Mouse (Mus musculus): Measurements from ENCODE around the gene 1520401A03Rik.
A peak's percentile ranks its signal among the peaks of the same experiment; 100 is the strongest.

Gene 1520401A03Rik

DNA sequence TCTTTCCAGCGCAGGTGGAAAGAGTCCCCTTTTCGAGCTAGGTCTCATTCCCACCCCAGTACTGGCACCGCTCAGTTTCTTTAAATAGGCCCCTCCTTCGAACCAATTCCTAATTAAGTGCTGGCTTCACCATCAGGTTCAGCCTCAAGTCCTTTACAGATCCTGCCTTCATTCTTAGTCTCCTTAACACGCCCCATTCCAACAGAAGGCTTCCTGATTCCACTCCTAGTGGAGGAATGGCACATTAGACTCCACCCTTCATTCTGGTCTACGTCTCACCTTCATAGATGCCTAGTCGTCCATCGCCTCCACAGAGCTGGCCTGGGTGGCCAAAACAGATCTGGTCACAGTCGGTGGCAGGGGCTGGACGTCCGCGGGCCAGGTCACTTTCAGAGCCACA, 20.4 kb upstream of the 1520401A03Rik start:
- no peak for DNase-seq (ENCODE audit: low read depth, low spot score)

DNA sequence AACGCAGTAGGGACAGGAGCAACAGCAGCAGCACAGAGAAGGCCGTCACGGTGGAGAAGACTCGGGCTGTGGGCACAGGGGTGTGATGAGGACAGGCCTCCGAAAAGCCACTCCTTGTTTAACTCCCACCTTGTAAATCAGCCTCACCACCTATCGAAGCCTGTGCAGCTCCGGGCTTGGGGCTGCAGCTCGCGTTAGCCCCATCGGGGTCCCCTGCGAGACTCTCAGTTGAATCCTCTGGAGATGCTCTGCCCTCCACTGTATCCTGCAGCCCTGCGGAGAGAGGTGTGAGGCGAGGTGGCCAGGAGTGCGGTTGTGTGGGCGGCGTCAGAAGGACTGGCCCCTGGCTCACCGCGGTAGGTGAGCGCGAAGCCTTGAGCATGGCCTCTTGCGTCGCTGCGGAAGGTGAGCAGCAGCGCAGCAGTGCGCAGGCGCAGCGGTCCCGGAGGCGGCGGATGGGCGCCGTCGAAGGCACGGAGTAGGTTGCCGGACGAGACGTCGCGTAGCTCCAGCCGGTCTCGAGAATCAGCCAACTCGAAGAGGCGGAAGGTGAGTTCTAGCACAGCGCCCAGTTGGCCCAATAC, 19.7 kb upstream of the 1520401A03Rik start:
- DNase-seq (ENCODE audit: low read depth, low spot score), result no peak

DNA sequence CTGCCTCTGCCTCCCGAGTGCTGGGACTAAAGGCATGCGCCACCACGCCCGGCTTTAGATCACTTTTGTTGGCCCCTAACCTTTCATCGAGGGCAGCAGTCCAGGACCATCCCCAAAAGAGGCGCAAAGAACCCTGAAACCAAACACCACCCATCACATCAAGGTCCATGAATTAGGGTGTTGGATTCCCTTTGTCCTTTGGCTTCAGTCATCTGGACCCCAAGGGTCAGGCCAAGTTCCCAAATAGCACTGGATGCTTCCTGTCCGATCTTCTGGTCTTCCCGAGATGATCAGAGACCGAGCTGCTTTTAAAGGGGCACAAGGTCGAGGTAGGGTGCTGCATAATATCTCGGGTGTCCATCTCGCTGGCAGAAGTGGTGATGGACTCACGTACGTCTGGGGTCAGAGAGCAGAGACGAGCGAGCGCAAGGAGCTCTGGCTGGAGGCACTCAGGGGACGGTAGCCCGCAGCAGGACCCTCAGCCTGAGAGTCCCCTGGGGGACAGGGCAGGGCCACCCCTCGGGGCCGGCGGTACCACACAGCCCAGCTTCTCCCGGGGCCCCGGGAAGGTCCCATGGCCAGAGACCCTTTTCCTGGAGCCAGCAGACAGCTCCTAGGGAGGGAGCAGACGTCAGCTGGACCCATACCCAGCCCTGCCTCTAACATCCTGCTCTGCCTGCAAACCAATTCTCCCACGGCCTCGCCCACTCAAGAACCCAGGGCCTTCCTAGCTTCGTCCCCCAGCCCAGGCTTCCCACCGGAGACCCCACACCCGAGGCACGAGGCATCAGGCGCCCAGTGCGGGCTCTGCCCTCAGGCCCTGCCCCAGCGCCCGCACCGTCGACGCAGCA, 19.0 kb upstream of the 1520401A03Rik start:
- no peak for DNase-seq (ENCODE audit: low read depth, low spot score)

DNA sequence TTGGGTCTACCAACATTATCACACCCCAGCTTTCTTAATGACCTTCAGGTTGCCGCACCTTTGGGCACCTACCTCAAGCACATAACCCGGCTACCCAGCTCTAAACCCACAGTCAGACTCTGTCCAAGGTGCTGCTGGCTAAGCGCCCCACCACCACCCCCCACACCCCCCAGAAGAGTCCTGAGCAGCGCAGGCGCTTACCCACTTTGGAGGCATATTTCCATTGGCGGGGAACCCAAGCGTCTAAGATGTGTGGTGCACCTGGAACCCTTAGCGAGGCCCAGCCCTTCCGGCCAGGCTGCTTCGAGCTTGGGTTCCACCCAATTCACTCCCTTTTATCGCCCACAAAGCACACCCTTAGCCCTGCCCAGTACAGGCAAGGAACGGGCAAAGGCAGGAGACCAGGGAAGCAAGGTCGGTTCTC, 18.0 kb upstream of the 1520401A03Rik start, which contains the start of gene Paqr4:
TSS of gene Paqr4 (minus strand) at position 270 of the 424 bp plus-strand sequence.
- DNase-seq (ENCODE audit: low read depth, low spot score), result no peak

DNA sequence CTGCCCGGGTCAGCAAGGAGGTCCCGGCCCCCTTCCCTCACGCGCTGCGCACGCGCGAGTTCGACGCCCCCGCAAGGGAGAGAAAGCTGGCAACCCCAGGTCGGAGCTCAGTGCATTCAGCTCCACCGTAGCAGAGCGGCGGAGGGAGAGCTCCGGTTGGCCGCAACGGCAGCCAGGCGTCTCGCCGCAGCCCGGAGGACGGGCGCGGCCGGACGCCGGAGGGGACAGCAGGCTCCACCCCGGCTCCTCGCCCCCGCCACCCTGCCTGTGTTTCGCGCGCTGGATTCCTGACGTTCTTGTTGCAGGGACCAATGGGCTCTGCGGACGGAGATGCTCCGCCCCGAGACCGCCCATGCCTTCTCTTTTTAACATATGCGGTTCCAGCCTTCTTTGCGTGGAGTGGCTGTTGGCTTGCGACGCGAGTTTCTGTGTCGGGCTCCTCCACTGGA, 17.6 kb upstream of the 1520401A03Rik start:
- peak; percentile 77 for DNase-seq (ENCODE audit: low read depth, low spot score)

DNA sequence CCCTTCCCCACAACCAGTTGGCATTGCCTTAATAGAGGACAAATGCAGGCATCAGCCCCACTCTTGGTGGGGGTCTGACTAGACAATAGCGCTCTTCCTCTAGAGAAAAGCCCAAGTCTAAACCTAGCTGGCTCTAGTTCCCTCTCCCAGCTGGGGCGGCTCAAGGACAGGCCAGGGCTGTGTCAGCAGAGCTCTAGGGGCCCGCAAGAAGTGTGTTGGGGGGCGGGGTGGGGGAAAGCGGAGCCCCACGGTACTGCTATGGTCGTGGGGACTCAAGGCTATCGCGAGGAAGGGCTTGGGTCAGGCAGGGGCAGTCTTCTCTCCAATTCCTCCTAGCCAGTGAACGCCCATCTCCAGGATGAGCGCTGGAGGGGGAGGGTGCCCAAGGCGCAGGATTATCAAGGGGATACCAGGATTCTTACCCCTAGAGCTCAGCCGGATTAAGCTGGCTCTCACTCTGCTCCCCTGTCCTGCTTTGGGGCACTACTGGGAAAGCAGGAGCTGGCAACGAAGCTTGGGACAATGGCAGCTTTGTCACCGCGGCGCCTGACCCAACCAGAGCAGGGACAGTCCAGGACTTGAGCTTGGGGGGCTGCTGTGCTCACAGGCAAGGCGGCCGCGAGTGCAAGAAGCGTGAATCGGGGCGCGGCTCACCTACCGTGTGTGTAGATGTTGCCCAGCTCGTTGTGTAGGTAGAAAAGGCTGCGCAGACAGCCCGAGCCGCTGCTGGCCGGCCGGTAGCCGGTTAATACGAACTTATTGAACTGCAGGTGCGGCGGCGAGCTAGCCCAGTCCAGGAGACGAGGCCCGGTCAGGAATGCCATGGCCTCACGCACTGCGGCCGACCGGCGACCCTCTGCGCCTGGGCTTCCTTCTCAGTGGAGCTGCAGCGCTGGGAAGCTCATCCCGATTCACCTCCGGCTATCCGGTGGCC, 16.9 kb upstream of the 1520401A03Rik start:
- no peak for DNase-seq (ENCODE audit: low read depth, low spot score)

DNA sequence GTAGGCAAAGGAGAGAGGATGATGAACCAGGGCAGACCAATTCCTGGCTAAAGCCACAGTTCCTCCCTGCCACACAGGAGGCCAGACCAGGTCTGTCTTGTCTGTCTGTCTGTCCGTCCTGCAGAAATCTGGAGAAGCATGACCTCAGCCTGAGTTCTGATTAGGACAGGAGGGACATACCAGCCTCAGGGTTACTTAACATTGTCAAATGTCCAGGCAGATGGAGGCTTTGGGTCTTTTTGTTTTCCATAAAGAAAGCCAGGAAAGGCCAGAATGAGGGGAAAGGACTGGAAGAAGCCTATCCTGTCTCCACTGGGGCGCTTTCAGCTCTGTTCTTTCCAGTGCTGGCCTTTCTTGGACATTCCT, 16.2 kb upstream of the 1520401A03Rik start:
- no peak for DNase-seq (ENCODE audit: low read depth, low spot score)

DNA sequence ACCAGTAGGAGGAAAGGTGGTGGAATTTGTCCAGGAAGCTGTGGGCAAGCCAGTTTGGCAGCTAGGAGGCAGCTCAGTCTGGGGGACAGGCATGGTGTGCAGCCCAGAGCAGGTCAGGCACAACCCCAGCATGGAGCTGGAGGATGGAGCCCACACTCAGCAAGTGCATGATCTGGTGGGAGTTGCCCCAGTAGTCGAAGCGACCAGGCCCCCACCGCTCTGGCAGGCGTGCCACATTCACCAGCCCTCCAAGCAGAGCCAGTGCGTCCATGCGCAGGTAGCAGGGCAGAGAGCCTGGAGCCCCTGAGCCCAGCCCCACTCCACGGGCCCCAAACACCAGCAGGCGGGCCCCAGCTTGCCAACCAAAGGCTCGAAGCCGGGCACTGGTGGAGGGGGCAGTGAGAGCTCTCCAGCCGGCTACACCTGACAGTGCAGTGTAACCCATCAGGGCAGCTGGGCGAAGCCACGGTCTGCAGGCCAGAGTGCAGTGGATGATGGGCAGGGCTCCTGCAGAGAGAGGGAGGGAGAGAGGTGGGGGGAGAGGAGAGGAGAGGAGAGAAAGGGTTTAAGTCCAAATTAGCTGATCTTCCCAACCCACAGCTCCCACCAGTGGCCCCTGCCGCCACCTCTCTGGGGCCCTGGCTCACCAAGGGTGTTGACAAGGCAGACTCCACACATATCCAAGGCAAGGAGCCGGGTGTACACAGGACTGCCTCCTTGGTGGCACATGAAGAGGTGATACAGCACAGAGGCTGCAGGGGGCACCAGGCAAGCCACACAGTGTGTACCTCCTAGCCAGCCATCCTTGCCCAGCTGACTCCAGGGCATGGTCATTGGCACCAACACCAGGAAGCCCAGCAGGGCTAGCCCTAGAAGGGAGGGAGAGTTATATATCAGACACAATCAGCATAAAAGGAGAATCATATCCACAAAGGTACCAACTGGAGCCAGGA, 15.2 kb upstream of the 1520401A03Rik start:
- no peak for DNase-seq (ENCODE audit: low read depth, low spot score)

DNA sequence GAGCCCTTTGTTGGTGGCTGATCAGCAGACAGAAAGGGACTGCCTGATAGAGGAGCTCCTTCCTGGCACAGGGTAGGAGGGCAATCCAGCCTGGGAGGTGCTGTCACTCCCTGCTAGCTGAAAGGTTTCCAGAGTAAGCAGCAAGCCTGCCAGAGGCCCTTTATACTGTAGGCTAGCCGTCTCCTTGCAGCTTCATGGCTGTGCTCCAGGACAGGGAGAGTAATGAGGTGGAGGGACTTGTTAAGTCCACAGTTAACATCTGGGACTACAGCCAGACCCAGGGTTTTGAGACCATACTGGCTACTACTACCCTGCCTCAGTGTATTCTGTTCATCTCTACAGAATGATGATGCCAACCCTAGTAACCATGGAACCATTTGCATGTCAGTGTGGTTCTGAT, 11.8 kb upstream of the 1520401A03Rik start:
- no peak for DNase-seq (ENCODE audit: low read depth, low spot score)

DNA sequence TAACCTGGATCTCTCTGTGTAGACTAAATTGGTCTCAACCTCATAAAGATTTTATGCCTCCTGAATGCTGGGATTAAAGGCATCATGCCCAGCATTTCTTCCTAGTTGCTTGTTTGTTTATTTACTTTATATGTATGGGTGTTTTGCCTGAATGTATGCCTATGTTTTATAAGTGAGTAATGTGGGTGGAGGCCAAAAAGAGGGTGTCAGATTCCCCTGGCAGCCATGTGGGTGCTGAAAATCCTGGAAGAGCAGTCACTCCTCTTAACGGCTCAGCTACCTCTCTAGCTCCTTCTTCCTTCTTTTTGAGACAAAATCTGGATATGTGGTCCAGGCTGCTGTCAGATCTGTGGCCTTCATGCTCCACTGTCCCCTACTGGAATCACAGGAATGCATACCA, 7.9 kb upstream of the 1520401A03Rik start:
- no peak for DNase-seq (ENCODE audit: low read depth, low spot score)

DNA sequence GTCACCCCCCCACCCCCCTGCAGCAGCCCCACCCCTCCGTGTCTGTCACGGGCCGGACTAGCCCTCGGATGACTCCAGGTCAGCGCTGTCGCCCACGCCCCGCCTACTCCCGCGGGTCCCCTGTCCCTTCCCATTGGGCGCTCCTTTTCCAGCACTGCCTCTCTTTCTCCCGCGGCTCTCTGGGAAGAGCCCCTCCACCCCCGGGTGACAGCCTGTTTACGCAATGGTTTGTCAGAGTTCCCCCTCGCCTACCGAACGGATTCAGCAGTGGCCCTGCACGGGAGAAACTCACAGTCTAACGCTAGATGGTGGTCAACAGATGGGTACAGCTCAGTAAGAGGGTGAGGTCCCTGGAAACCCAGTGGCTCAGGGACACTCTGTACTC, 4.2 kb upstream of the 1520401A03Rik start:
- DNase-seq (ENCODE audit: low read depth, low spot score), result no peak

DNA sequence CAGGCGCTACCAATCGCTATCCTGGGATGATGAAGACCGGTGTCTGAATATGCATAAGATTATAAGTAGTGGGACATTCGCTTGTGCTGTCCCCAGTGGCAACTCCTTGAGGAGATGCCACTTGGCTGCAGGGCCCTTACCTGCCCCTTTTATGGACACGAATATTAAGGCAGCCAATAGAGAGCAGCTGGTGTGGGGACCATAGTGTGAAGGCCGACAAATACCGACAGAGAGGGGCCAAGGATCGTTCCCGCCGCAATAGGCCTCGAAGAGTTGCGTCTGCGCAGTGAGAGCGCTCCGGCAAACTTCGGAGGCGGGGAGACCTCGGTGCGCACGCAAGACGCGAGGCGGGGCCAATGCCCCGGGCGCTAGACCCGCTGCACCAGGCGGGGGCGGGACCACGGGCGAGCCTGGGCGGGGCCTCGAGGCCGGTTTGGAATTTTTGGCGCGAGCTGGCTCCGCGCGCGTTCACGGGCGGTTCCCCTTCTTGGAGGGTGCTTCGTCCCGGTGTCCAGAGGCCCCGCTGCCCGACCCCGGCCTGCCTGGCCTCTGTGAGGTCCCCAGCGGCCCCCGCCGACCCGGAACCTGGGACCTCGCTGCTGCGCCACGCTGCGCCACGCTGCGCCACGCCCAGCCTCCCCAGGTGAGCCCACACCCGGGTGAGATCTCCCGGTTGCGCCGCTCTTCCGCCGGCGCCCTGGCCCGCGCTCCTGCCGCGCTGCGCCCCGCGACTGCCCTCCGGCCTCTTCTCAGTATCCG, 3.6 kb upstream of the 1520401A03Rik start, which contains the start of gene Pkmyt1:
TSS of gene Pkmyt1 (plus strand) at position 338 of the 759 bp plus-strand sequence.
- DNase-seq (ENCODE audit: low read depth, low spot score), result peak; percentile 84

DNA sequence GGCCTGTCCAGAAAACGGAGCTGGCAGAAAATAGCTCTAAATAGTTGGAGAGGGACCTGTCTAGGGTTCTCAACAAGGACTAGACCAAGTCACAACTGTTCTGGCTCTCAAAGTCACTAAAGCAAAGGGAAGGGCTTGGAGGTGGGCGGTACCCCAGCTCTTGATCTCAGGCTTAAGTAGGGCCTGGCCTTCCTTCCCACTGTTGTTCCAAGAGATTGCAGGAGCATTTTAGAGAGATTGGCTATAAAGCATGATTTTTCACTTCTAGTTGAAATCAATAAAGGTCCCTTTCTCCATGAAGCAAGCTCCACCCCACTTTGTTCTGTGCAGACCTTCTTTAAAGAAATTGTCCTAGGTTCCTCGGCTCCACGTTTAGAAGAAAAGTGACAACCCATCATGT, 2.9 kb upstream of the 1520401A03Rik start:
- no peak for DNase-seq (ENCODE audit: low read depth, low spot score)

DNA sequence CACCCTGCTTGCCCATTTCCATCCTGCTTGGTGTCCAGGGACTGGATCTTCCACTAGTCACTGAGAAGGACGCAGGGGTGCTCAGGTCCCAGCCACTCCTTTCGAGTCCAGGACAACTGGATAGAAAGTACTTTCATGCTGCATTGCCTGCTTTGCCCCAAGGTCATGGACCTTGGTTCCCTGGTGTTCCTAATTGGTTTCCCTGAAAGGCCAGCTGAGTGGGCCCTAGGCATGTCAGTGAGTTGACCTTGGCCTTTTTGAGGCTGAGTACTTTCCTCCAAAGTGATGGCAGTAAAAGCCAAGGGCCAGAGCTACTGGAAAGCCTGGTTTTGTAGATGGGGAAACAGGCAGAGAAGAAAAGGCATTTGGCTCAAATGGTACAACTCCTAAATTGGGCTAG, 697 bp downstream of the 1520401A03Rik start:
- DNase-seq (ENCODE audit: low read depth, low spot score), result no peak

DNA sequence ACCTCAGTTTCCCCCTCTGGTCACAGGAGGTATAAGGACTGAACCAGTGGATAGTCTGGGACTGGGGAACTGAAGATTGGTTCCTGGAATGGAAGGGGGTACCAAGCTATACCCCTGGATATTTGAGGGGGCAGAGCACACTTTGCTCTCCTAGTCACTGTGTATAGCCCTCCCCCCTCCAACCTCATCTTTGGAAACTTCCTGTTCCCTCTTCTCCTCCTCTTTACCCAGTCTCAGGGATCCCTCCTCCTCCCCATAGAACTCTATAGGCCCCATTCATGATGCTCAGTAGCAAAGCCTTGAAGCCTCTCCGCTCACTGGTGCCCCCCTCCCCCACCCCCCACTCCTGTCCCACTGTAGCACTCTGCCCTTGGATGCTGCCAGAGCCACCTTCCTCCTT, 3.1 kb downstream of the 1520401A03Rik start:
- no peak for DNase-seq (ENCODE audit: low read depth, low spot score)

DNA sequence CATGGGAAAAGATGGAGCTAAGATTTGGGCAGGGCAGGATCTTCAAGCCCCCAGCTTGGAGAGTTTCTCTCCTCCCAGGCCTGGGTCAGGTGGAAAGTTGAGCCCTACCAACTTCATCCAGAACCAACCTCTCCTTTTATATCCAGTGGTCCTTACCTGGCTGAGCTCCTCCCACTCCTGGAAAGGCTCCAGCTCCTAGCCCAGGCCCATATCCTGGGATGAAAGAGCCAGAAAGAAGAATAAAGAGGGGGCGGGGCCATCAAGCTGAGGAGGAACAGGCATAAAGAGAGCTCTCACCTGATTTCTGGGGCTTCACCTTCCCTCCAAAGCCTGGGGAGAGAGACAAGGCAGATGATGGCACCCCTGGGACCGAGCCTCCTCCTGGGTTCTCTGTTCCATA, 5.6 kb downstream of the 1520401A03Rik start:
- no peak for DNase-seq (ENCODE audit: low read depth, low spot score)

DNA sequence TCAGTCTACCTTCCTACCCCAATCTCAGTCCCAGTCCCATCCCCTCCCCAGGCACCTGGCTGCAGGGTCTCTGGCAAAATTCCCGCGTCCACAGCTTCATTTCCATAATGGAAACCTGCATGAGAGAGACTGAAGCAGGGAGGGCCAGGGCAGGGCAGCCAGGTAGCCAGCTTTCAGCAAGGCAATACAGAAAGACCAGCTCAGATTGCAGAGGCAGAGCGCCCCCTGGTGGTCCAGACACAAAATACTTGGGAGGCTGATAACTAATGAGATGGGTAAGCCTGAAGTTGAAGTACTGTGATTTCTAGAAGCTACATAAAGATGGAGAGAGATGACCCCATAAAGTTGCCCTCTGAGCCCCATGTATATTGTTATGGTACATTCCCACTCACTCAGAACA, 16.4 kb downstream of the 1520401A03Rik start:
- DNase-seq (ENCODE audit: low read depth, low spot score), result no peak

DNA sequence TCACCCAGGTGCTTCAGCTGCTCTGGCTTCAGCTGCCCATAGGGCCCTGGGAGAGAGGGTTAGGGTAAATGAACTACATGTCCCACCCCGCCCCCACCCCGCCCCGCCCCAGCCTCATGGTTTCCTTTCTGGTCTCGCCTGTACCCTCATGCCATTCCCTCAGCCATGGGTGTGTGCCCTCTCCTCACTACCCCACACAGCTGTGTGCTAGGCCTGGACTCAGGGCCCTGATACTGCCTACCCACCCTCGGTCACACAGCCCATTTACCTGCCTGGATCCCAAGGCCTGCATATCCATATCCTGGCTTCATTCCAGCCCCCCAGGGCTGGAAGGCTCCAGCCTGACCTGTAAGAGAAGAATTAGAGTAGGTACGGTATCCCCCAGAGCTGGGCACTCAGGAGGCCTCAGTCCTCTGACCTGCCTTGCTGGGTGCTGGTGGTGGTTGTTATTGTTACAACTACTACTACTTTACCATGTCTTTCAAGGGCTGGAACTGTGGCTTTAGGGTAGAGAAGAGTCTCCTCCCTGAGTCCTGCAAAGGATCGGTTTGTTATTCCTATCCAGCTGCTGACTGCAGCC, 17.0 kb downstream of the 1520401A03Rik start:
- DNase-seq (ENCODE audit: low read depth, low spot score), result no peak

DNA sequence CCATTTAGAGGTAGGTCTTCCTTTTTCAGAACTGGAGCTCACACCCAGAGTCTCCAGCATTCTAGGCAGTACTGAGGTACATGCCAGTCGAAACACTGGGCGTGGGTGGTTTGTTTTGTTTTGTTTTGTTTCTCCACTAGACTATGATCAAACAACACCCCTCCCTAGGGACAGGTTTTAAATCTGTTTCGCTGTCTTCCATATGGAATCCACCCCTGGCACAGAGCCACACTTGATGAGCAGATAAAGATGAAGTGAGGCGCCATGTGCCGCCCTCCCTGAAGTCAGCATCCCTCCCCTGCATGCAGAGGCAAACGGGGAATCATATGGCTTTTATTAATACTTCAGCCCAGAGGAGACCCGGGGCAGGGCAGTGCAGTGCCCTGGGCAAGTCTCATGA, 17.8 kb downstream of the 1520401A03Rik start:
- no peak for DNase-seq (ENCODE audit: low read depth, low spot score)

DNA sequence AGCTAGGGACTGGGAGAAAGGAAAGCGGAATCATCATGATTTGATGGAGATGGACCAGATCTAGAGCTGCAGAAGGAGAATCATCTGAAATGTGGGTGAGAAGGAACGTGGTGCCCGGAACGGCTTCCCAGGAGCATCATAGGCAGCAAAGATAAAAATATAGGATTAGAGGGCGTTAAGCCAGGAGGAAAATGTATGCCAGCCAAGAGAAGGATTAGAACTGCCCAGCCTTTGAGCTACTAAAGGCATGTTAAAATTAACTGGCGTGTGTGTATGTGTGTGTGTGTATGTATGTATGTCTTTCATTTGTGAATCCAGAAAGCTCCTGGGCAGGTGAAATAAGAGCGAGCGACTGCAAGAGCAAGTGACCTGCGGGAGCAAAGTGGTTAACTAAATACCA, 19.3 kb downstream of the 1520401A03Rik start:
- no peak for DNase-seq (ENCODE audit: low read depth, low spot score)
